Mouse (Mus musculus) liver, embryonic 14.5 days (tissue): Measurements from ENCODE around the gene Flot1.

Source experiments
- CTCF ChIP-seq: IDR thresholded peaks from 2 replicates; pipeline ENCODE4 v1.5.1; 2016; ENCODE audit warnings: antibody characterized with exemption, low read depth, control low read depth
- EP300 ChIP-seq: IDR thresholded peaks from 2 replicates; pipeline ENCODE4 v1.6.1; 2016; ENCODE audit warnings: antibody characterized with exemption, low read depth

GRCm38 (mm10) chr17:35870151-35870883 is 47.3 kb downstream of the Flot1 start:
- no peak for TF ChIP-seq CTCF
- TF ChIP-seq EP300: no peak
